Mouse (Mus musculus) kidney, postnatal 0 days (tissue): Measurements from ENCODE around the gene Npc2. TPM values are rescaled to one million over a fixed set of nuclear protein-coding genes. Genes with fewer than 3 reads are reported as not detected.

Experiments used
- ATAC-seq: fragments of 200-750 bp; cut with Nextera tagmentation; replicated peaks from 2 replicates; pipeline ENCODE4 v1.8.0; 2017; ENCODE audit warnings: low read depth, moderate number of reproducible peaks, moderate TSS enrichment, moderate library complexity; ENCODE audit not compliant: low FRiP score
- DNase-seq: peaks from one replicate; pipeline ENCODE4 v3.0.0-alpha.2; 2016; ENCODE audit warnings: low spot score
- H3K27ac ChIP-seq: fragments of 300-500 bp; sonication (generic); 2 replicates; pipeline ENCODE4 v1.5.1; 2014; ENCODE audit warnings: mild to moderate bottlenecking
- H3K27me3 ChIP-seq: fragments of 300-500 bp; sonication (generic); 2 replicates; pipeline ENCODE4 v1.6.1; 2014; ENCODE audit warnings: low read length, mixed read lengths; ENCODE audit not compliant: insufficient read depth
- H3K36me3 ChIP-seq: fragments of 300-500 bp; sonication (generic); 2 replicates; pipeline ENCODE4 v1.6.1; 2014; ENCODE audit warnings: low read length, mixed read lengths; ENCODE audit not compliant: insufficient read depth
- H3K4me1 ChIP-seq: fragments of 300-500 bp; sonication (generic); replicated peaks from 2 replicates; pipeline ENCODE4 v1.6.1; 2014; ENCODE audit warnings: antibody characterized with exemption, low read length, mixed read lengths; ENCODE audit not compliant: insufficient read depth
- H3K4me2 ChIP-seq: fragments of 300-500 bp; sonication (generic); 2 replicates; pipeline ENCODE4 v1.6.1; 2014; ENCODE audit warnings: mild to moderate bottlenecking, low read length, moderate library complexity, mixed read lengths
- H3K4me3 ChIP-seq: fragments of 300-500 bp; sonication (generic); replicated peaks from 2 replicates; pipeline ENCODE4 v1.5.1; 2014; ENCODE audit warnings: low read depth, low read length
- H3K9ac ChIP-seq: fragments of 300-500 bp; sonication (generic); 2 replicates; pipeline ENCODE4 v1.6.1; 2014; ENCODE audit warnings: low read depth, low read length
- H3K9me3 ChIP-seq: fragments of 300-500 bp; sonication (generic); replicated peaks from 2 replicates; pipeline ENCODE4 v1.6.1; 2016; ENCODE audit warnings: low read length, inconsistent platforms, mixed read lengths
- CTCF ChIP-seq: IDR thresholded peaks from 2 replicates; pipeline ENCODE4 v1.5.1; 2016; ENCODE audit warnings: antibody characterized with exemption, low read depth, mild to moderate bottlenecking, moderate library complexity
- WGBS: fragments of 180-500 bp; shearing (Covaris S2); extraction: QIAGEN DNeasy Blood & Tissue Kit; methylation state at CpG from one replicate; pipeline ENCODE4 v1.1.7; 2014; 5-methylcytosine and 5-hydroxymethylcytosine counted together
- polyA plus RNA-seq: library from polyadenylated mRNA; unstranded; fragments of >200 nt; fragmentation: Nextera tagmentation; extraction: Ambion mirVana; gene quantifications from 2 replicates; pipeline ENCODE4 v1.2.1, GENCODE M21; 2015

Npc2 gene
- polyA plus RNA-seq, 1 experiment from 2014 or later = 70.5 TPM

DNA sequence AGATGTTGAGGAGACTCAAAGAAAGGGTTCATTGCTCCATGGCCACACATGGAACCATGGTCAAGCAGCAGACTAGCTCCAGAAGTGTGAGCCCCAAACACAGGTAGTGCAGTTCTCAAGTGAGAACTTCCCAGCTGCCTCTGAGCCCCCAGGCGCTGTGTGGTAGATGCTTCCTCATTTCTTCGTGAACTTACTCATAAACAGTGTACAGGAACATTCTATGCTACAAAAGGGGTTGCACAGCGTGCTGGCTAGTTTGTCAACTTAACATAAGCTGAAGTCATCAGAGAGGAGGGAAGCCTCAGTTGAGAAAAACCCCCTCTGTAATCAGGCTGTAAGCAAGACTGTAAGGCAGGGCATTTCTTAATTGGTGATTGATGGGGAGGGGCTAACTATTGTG is 29.7 kb upstream of the Npc2 start:
- DNase-seq (no peak), ATAC-seq (no peak)
- WGBS = 85% methylated on average over 3 of the region's 3 CpGs
- H3K36me3 ChIP-seq = no peaks in the 10 kb centered on the region
- no peak for TF ChIP-seq CTCF
- H3K4me2 ChIP-seq = no peak overlapping the region
- H3K27ac ChIP-seq = no peak overlapping the region
- no peak overlapping the region for H3K4me3 ChIP-seq
- no peak overlapping the region for H3K9ac ChIP-seq
- no peaks in the 10 kb centered on the region for H3K4me1 ChIP-seq
- H3K27me3 ChIP-seq = no peaks in the 10 kb centered on the region; the same call in 1 of the 2 replicates
- no peaks in the 10 kb centered on the region for H3K9me3 ChIP-seq

DNA sequence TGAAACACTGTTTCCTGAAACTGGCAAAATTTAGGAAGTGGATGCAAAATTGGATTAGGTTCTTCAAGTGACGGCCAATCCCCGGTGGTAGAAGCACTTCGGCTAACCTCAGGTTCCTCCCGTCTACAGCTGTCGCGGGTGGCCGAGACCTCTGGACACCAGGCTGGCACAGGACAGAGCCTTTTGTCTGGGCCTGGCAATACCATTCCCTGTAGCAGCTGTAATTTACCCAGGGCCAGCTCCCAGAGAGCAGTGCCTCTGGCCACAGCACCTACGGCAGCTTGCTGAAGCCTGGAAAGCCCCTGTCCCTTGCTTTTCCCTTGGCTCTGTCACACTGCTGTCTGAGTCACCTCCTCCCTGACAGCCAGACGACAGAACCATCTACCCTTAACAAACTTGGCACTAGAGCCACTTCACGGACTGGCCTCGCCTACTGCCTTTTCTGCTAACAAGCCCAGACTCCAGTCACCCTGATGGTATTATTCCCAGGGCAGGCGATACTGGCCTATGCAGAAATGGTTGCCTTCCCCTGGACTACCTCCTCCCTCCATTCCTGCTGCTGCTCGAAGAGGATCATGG is 28.7 kb upstream of the Npc2 start:
- H3K9ac ChIP-seq = no peak overlapping the region
- no peaks in the 10 kb centered on the region for H3K4me1 ChIP-seq
- WGBS = 80% methylated on average over 13 of the region's 13 CpGs
- no peaks in the 10 kb centered on the region for H3K36me3 ChIP-seq
- no peaks in the 10 kb centered on the region for H3K9me3 ChIP-seq
- H3K27me3 ChIP-seq = no peaks in the 10 kb centered on the region; the same call in 1 of the 2 replicates
- no peak overlapping the region for H3K27ac ChIP-seq
- ATAC-seq (no peak), DNase-seq (no peak)
- H3K4me3 ChIP-seq = no peak overlapping the region
- no peak overlapping the region for H3K4me2 ChIP-seq
- no peak for TF ChIP-seq CTCF

DNA sequence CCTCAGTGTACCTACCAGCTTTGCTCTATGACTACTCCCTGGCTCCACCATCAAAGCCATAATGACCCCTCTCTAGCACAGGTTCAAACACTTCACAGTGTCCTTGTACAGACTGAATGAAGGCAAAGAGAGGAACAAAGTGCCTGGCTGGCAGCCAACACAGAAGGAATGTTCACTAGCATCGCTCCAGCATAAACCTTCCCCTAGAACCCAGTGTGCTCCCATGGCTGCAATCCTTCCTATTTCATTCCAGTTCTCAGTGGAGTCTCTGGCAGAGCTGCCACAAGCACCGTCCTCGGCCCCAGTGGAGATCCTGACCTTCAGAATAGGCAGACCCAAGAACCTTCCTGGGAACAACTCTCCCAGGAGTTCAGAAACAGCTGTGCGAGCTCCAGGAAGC is 27.5 kb upstream of the Npc2 start:
- Histone ChIP-seq H3K27ac (no peak overlapping the region), H3K4me1 (no peaks in the 10 kb centered on the region), H3K27me3 (no peaks in the 10 kb centered on the region; the same call in 1 of the 2 replicates), H3K36me3 (no peaks in the 10 kb centered on the region), H3K4me3 (no peak overlapping the region), H3K9ac (no peak overlapping the region), H3K9me3 (no peaks in the 10 kb centered on the region), H3K4me2 (no peak overlapping the region)
- WGBS = 52% methylated on average over 4 of the region's 4 CpGs
- DNase-seq (no peak), ATAC-seq (no peak)
- no peak for TF ChIP-seq CTCF

GRCm38 (mm10) chr12:84799086-84799485 is 26.1 kb upstream of the Npc2 start:
- Histone ChIP-seq H3K36me3 (no peaks in the 10 kb centered on the region), H3K27me3 (no peaks in the 10 kb centered on the region; the same call in 1 of the 2 replicates), H3K4me3 (no peak overlapping the region), H3K9ac (no peak overlapping the region), H3K4me1 (no peaks in the 10 kb centered on the region), H3K27ac (no peak overlapping the region), H3K9me3 (no peaks in the 10 kb centered on the region), H3K4me2 (no peak overlapping the region)
- no peak for DNase-seq
- TF ChIP-seq CTCF = no peak
- WGBS = 95% methylated on average over 13 of the region's 13 CpGs
- ATAC-seq = no peak

GRCm38 (mm10) chr12:84794647-84795046 is 21.7 kb upstream of the Npc2 start:
- Histone ChIP-seq H3K9me3 (no peaks in the 10 kb centered on the region), H3K9ac (no peak overlapping the region), H3K4me1 (no peaks in the 10 kb centered on the region), H3K27me3 (no peaks in the 10 kb centered on the region; the same call in 1 of the 2 replicates), H3K4me3 (no peak overlapping the region), H3K36me3 (no peaks in the 10 kb centered on the region), H3K27ac (no peak overlapping the region), H3K4me2 (no peak overlapping the region)
- 85% methylated on average over 8 of the region's 8 CpGs for WGBS
- TF ChIP-seq CTCF = no peak
- DNase-seq (no peak), ATAC-seq (no peak)

- 55% methylated on average over 4 of the region's 4 CpGs for WGBS
- Histone ChIP-seq H3K27me3 (no peaks in the 10 kb centered on the region), H3K4me1 (no peaks in the 10 kb centered on the region), H3K4me2 (no peak overlapping the region), H3K36me3 (no peaks in the 10 kb centered on the region), H3K9me3 (no peaks in the 10 kb centered on the region), H3K9ac (no peak overlapping the region), H3K27ac (no peak overlapping the region), H3K4me3 (no peak overlapping the region)
- TF ChIP-seq CTCF = no peak
- ATAC-seq (no peak; the same call in 1 of the 2 replicates), DNase-seq (no peak)
These were observed 19.7 kb upstream of the Npc2 start for GRCm38 (mm10) chr12:84792629-84793028.

DNA sequence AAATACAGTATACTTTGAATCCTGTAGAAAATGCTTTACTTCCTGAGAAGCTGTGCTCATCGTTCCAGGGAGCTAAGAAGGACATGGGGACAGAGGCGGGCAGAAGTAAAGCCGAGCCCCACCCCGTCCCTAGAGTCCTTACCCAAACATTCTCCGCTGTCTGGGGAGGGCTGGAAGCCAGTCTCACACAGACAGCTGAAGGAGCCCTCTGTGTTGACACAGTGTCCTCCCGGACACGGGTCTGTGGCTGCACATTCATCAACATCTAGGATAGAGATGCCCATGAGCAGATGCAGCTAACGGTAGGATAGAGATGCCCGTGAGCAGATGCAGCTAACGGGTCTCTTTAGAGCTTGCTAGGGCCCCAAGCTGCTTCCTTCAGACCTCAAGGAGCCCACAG is 17.9 kb upstream of the Npc2 start:
- WGBS = 26% methylated on average over 10 of the region's 10 CpGs
- Histone ChIP-seq H3K27me3 (no peaks in the 10 kb centered on the region), H3K36me3 (no peaks in the 10 kb centered on the region), H3K9ac (no peak overlapping the region), H3K4me3 (no peak overlapping the region), H3K4me1 (no peaks in the 10 kb centered on the region), H3K9me3 (no peaks in the 10 kb centered on the region), H3K4me2 (no peak overlapping the region), H3K27ac (no peak overlapping the region)
- ATAC-seq (peak; percentile 55; the same call in 1 of the 2 replicates), DNase-seq (peak; percentile 66)
- TF ChIP-seq CTCF = no peak
